Mouse (Mus musculus) urinary bladder, adult 18-20 months (tissue): ENCODE results near the gene Rora.

Experiments used
- DNase-seq, 2 experiments: peaks; one replicate each; pipeline ENCODE4 v3.0.0; 2022; ENCODE audit warnings: low spot score in 2 of 2, mixed read lengths in 2 of 2

Gene Rora

DNA sequence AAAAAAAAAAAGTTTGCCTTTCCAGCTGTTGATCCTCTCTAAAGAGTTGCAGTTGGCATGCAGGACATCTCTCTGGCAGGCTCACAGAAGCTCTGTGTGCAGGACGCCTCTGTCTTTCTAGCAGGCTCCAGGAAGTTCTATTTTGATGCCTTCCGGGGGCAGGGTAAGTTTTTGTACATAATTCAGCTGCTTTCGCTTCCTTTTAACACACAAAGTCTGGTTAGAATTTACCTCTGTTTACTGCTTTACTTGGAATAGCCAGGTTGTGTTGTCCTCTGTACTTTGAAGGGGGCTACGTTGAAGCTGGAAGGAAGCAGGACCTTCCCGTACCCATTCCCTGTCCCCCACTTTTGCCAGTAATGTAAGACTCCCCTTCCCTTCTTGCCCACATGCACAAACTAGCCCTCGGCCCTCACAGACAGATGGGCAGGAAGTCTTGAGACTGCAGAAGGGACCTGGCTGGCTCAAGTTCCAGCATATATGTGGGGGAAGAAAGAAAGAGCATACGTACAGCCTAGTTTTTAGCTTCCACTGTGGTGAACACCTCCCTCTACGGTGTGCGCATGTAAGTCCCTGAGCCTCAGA lies 231.0 kb downstream of the Rora start:
- no peak for DNase-seq

- DNase-seq = peak in 1 of 2 experiments; percentile 21
These were observed 235.1 kb downstream of the Rora start for GRCm38 (mm10) chr9:68888670-68889069.

- no peak for DNase-seq
These were observed 237.8 kb downstream of the Rora start for GRCm38 (mm10) chr9:68891431-68891830.

DNA sequence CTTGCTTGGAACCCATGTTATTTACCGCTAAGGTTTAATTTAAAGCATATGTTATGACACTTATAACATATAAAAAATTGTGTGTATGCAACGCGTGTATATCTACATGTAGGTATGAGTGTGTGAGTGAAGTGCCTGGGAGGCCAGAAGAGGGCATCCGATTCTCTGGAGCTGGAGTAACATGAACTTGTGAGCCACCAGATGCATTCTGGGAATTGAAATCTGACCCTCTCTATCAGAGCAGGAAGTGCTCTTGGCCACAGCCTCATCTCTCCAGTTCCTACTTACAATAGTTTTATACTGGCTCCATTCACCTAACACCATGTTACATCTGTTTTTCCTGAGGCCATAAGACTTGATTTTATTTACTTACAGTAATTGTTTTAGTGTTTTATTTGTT lies 238.8 kb downstream of the Rora start:
- DNase-seq = no peak

- DNase-seq = no peak
These were observed 239.3 kb downstream of the Rora start for GRCm38 (mm10) chr9:68892859-68893258.

DNA sequence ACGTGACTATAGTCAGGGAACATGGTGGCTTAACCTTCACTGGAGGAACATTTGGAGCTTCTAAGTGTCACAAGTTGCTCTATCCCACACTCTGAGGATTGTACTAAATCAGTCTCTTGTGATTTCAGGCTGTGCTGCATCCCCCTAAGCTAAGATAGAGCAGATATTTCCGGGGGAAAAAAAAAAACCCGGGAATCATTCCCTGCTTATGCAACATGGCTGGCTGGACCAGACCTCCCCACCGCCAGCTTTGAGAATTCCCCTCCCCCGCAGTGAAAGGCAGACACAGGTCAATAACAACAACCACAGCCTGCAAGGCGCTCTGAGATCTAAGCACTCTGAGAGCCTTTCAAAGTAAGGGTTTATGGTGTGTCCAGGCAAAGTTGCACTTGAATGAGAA lies 244.7 kb downstream of the Rora start:
- DNase-seq = no peak

DNA sequence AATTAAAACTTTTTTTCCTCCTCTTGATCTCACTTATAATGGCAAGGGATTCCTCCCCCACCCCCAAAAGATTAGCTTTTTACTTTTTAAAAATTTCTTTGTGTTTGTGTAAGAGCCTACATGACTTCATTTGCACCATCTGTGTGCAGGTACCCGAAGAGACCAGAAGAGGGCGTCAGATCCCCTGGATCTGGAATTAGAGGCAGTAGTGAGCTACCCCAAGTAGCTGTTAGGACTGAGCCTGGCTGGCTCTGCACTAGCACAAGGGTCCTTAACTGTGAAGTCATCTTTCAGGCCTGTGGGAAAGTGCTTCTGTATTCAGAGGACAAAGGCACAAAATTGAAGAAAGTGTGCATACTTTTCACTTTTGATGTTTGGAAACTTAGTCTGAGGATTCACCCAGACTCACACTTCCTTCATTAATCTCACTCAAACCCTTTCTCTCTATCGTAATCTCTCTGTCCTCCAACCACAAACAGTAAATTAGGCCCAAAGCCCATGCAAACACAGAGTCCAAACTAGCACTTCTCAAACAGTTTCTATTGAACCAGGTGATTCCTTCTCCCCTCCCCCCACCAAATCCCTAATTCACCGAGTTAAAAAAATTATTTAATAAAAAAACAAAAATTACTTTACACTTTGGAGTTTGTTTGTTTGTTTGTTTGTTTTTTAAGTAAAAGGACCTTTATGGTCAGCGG lies 246.1 kb downstream of the Rora start:
- DNase-seq = no peak

DNA sequence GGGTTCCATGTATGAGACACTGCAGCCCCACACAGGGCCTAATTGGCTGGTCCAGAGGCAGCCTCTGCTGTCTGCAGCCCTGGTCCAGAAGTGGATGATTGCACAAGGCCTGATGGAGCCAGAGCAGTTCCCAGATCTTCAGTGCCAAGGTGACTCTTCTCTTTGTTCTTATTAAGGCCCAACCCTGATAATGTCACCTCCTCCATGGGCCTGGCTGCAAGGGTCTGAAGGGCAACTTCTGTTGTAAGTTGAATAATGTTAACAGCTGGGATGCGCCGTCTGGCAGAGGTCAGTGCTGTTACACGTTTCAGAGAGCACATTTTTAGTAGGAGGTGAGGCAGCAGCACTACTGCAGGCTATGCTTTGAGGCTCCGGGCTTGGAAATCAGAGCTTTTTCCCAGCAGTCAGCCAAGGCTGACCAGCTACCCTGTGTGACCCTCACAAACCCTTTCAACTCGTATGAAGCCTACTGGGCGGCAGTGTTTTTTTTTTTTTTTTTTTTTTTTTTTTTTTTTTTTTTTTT lies 252.8 kb downstream of the Rora start:
- DNase-seq = no peak

DNA sequence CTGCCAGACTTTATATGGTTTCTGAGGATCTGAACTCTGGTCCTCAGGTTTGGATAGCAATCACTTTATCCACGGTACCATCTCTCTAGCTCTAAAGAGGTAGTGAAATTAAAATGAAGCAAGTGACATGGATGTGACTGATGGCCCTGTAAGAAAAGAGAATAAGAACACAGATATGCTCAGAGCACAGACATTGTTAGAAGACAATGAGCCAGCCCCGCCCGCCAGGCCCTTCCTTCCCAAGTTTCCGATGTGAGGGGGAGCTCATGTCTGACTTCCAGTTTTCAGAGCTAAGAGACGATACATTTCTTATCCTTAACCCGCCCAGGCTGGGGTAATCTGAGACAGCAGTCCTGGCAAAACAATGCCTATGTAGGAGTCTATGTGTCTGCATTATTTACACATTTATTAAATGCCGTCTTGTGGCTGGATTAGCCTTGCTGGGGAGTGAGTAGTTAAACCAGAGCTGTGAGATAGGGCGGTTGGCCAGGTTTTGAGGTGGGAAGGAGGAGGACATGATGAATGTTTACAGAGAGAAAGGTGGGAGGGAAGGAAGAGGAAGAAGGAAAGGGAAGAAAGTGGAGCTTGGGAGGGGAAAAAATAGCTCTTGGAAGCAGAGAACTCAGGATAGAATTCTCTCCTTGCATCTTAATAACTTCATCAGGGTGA lies 259.0 kb downstream of the Rora start:
- DNase-seq = no peak

DNA sequence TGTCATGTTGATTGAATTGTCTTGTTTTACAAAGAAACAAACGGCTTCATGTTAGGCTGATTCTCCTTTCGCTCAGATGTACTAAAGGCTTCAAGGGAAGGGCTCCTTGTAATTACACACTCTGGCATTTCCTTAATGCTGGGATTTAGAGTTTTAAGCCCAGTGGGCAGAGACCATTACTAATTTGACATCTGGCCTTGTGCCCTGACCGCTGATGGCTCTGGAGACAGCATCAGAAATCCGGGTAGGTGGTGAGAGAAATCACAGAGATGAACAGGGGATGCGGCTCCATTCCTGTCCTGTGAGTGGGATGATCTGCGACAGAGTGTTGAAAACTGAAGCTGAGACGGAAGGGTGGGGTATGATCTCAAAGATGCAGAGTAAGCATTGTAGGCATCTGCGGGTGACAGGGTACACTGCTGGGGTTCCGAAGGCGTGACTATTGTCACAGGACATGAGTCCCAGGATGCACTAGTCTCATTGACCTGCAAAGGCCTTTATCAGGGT lies 259.7 kb downstream of the Rora start:
- no peak for DNase-seq

- no peak for DNase-seq
These were observed 261.1 kb downstream of the Rora start for GRCm38 (mm10) chr9:68914541-68915275.

DNA sequence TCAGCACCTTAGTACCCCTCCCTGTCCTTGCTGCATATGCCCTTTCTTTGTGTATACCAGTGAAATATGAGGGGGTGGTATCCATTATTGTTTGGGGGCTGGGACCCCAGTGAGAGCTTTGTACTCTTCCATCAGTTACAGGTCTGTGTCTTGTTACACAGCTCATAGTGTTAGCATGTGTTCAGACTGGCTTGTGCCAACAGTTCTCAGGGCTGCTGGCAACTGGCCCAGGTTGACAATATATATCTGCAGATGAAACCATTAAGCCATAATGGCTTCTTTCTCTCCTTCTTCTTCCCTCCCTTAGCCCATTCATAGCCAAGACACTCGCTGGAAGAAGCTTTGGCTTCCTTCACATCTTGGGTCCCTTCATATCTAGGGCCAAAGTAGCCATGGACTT lies 263.2 kb downstream of the Rora start:
- no peak for DNase-seq

DNA sequence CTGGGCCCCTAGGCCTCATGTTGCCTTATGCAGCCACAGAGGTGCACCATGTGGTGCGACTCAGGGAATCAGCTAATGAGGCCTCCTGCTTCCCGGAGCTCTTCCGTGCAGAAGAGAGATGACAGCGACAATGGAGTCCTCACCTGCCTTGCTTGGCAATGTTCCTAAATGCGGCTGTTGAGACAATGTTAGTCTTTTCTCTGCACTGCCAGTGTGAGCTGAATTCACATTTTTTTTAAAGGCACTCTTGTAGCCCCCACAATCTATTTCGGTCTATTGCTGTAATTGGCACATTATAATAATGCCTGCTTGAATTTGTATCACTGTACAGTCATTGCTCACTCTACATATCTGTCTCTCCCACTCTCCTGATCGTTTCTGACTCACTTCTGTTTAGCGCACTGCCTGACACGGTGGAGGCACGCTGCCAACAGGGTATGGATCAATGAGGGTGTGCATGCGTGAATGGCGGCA lies 269.6 kb downstream of the Rora start:
- DNase-seq = no peak

- DNase-seq = no peak
These were observed 272.8 kb downstream of the Rora start for GRCm38 (mm10) chr9:68926406-68926805.

DNA sequence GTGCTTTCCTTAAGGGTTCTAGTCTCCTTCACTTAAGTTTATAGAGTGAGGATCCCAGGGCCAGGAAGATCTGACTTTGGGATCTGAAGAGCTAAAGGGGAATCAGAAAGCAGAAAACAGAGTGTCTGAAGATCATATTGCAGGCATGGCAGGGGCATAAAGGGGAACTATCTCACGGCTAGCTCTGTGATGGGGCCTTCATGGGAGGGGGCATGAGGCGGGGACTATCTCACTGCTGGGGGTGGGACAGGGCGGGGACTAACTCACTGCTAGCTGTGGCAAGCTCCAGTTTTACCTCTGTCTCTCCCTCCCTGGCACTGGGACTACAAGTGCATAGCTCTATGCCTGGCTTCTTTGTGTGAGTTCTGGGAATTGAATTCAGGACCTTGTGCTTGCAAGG lies 279.6 kb downstream of the Rora start:
- DNase-seq = no peak

GRCm38 (mm10) chr9:68934238-68934637 lies 280.7 kb downstream of the Rora start:
- no peak for DNase-seq

DNA sequence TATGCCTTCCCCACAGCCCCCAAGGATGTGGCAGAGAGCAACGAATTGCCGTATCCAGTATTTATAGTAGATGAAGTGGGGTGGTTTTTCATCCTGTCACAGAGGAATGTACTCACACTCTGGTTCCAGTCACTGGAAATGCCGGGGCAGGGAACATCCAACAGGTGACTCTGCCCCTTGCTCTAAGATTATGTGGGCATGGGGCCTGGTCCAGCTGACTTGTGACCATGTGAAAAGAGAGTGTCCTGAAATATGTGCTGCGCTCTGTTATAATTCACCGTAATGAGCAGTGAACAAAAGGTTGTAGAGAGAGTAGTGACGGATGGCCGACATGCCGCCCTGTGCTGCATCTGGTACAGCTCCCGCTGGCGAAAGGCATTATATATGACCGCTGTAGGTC lies 282.0 kb downstream of the Rora start:
- DNase-seq = no peak

DNA sequence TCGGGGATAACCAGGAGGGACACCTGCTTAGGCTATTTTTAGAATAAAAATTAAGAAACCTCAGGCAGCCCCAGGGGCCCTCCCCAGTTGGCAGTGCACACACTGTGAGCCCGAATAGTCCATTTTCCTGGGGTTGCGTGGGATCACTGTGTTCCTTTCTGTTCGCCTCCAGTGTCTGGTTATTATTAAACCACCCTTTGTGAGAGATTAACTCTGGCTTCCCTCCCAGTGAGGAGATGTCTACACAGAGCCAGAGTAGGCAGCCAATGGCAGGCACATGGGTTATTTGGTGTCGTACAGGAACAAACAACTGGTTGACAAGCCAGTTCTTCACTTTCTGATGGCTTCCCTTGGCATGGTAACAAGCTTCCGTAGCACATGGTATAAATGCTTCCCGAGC lies 287.5 kb downstream of the Rora start:
- DNase-seq = no peak

GRCm38 (mm10) chr9:68942595-68943011 lies 289.0 kb downstream of the Rora start:
- no peak for DNase-seq

- peak in 1 of 2 experiments; percentile 22 for DNase-seq
These were observed 290.4 kb downstream of the Rora start for GRCm38 (mm10) chr9:68944026-68944425.

DNA sequence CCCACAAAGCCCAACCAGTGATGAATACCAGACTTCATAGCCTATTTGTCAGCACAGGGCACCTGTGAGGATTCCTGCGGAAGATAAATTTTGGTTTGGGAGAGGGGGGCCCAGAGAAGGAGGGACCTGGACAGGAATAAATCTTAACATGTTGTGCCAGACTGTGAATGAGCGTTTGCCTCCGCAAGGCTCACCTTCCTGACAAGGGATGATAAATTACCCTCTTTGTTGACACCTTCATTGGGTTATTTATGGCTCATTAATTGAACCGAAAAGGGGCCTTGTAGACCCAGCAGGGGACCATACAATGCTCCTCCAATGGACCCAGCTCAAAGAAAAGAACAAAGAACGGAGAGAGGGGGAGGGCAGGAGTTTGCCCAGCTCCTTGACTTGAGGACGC lies 294.1 kb downstream of the Rora start:
- no peak for DNase-seq

DNA sequence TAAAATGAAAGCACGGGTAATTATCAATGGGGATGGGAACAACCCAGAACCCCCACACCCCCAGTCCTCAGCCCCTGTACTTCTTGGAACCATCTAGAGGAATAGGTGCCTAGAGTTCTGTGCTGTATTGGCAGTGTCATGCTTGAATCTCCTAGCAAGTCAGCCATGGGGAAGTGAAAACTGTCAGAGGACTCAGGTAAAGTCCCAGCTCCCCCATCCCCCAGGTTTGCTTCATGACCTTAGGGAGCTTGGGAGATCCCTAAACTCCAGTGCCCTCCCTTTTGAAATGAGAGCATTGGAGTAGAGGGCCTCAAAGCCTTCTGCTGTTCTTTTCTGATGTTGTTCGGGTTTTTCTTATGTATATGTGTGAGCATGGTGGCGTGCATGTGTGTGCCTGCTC lies 294.6 kb downstream of the Rora start:
- DNase-seq = no peak
